Mouse (Mus musculus): Measurements from ENCODE around the gene Rhobtb3. TPM values are rescaled to one million over a fixed set of nuclear protein-coding genes. Genes with fewer than 3 reads are reported as not detected.
"Not testable (repeated sequence)": the region's sequence is repeated elsewhere in the genome, so short reads cannot be mapped to it uniquely, and the experiment has no call there.

Gene Rhobtb3
- polyA plus RNA-seq, 1 experiment = 11.0 TPM

GRCm38 (mm10) chr13:75907133-75907532, 36.6 kb downstream of the Rhobtb3 start:
- 69% methylated on average over 5 of the region's 5 CpGs for WGBS
- no peaks in the 10 kb centered on the region for H3K4me1 ChIP-seq (ENCODE audit: control insufficient read depth, insufficient read depth, low read length)
- H3K27ac ChIP-seq (ENCODE audit: control insufficient read depth, insufficient read depth, low read depth, low read length, poor library complexity) = no peak overlapping the region
- TF ChIP-seq CTCF (IDR thresholded peaks at IDR 0.05; ENCODE audit: control insufficient read depth, insufficient read depth, low read length) (no peak), POLR2A (IDR thresholded peaks at IDR 0.05; ENCODE audit: borderline replicate concordance, control insufficient read depth, low read depth, low read length) (no peak)
- no peak overlapping the region for H3K4me3 ChIP-seq (replicated peaks; ENCODE audit: control insufficient read depth, low read depth, low read length)

GRCm38 (mm10) chr13:75904660-75905059, 39.1 kb downstream of the Rhobtb3 start:
- WGBS = 81% methylated on average over 5 of the region's 5 CpGs
- TF ChIP-seq POLR2A (IDR thresholded peaks at IDR 0.05; ENCODE audit: borderline replicate concordance, control insufficient read depth, low read depth, low read length) = no peak
- no peak for TF ChIP-seq CTCF (IDR thresholded peaks at IDR 0.05; ENCODE audit: control insufficient read depth, insufficient read depth, low read length)

GRCm38 (mm10) chr13:75900928-75901327, 42.8 kb downstream of the Rhobtb3 start:
- H3K27ac ChIP-seq (ENCODE audit: control insufficient read depth, insufficient read depth, low read depth, low read length, poor library complexity); H3K4me3 ChIP-seq (replicated peaks; ENCODE audit: control insufficient read depth, low read depth, low read length); H3K4me1 ChIP-seq (ENCODE audit: control insufficient read depth, insufficient read depth, low read length): not testable (repeated sequence)
- WGBS = 83% methylated on average over 1 of the region's 1 CpGs

More at GRCm38 (mm10) chr13:75904660-75905059, 39.1 kb downstream of the Rhobtb3 start:
- H3K27ac ChIP-seq (ENCODE audit: control insufficient read depth, insufficient read depth, low read depth, low read length, poor library complexity) = no peak overlapping the region
- no peaks in the 10 kb centered on the region for H3K4me1 ChIP-seq (ENCODE audit: control insufficient read depth, insufficient read depth, low read length)
- H3K4me3 ChIP-seq (replicated peaks; ENCODE audit: control insufficient read depth, low read depth, low read length) = no peak overlapping the region

- Histone ChIP-seq H3K27ac (ENCODE audit: control insufficient read depth, insufficient read depth, low read depth, low read length, poor library complexity) (no peak overlapping the region), H3K4me1 (ENCODE audit: control insufficient read depth, insufficient read depth, low read length) (no peaks in the 10 kb centered on the region; the same call in none of the 2 replicates), H3K4me3 (replicated peaks; ENCODE audit: control insufficient read depth, low read depth, low read length) (no peak overlapping the region)
- TF ChIP-seq POLR2A (IDR thresholded peaks at IDR 0.05; ENCODE audit: borderline replicate concordance, control insufficient read depth, low read depth, low read length) (no peak), CTCF (IDR thresholded peaks at IDR 0.05; ENCODE audit: control insufficient read depth, insufficient read depth, low read length) (no peak)
- 5% methylated on average over 6 of the region's 6 CpGs for WGBS
These were observed 50.8 kb downstream of the Rhobtb3 start for GRCm38 (mm10) chr13:75892876-75893275.

- 36% methylated on average over 3 of the region's 3 CpGs for WGBS
- Histone ChIP-seq H3K4me3 (replicated peaks; ENCODE audit: control insufficient read depth, low read depth, low read length) (no peak overlapping the region), H3K27ac (ENCODE audit: control insufficient read depth, insufficient read depth, low read depth, low read length, poor library complexity) (no peak overlapping the region), H3K4me1 (ENCODE audit: control insufficient read depth, insufficient read depth, low read length) (no peaks in the 10 kb centered on the region; the same call in none of the 2 replicates)
- TF ChIP-seq CTCF (IDR thresholded peaks at IDR 0.05; ENCODE audit: control insufficient read depth, insufficient read depth, low read length) (no peak), POLR2A (IDR thresholded peaks at IDR 0.05; ENCODE audit: borderline replicate concordance, control insufficient read depth, low read depth, low read length) (no peak)
These were observed 51.4 kb downstream of the Rhobtb3 start for GRCm38 (mm10) chr13:75892291-75892690.

- H3K4me3 ChIP-seq (replicated peaks; ENCODE audit: control insufficient read depth, low read depth, low read length) = no peak overlapping the region
- WGBS = 57% methylated on average over 4 of the region's 4 CpGs
- no peak for TF ChIP-seq POLR2A (IDR thresholded peaks at IDR 0.05; ENCODE audit: borderline replicate concordance, control insufficient read depth, low read depth, low read length)
- no peak for TF ChIP-seq CTCF (IDR thresholded peaks at IDR 0.05; ENCODE audit: control insufficient read depth, insufficient read depth, low read length)
- H3K27ac ChIP-seq (ENCODE audit: control insufficient read depth, insufficient read depth, low read depth, low read length, poor library complexity) = no peak overlapping the region
- no peaks in the 10 kb centered on the region; the same call in none of the 2 replicates for H3K4me1 ChIP-seq (ENCODE audit: control insufficient read depth, insufficient read depth, low read length)
These were observed 51.9 kb downstream of the Rhobtb3 start for GRCm38 (mm10) chr13:75891868-75892267.

- TF ChIP-seq POLR2A (IDR thresholded peaks at IDR 0.05; ENCODE audit: borderline replicate concordance, control insufficient read depth, low read depth, low read length) (no peak), CTCF (IDR thresholded peaks at IDR 0.05; ENCODE audit: control insufficient read depth, insufficient read depth, low read length) (no peak)
- H3K4me3 ChIP-seq (replicated peaks; ENCODE audit: control insufficient read depth, low read depth, low read length) = no peak overlapping the region
- no peaks in the 10 kb centered on the region for H3K4me1 ChIP-seq (ENCODE audit: control insufficient read depth, insufficient read depth, low read length)
- 68% methylated on average over 3 of the region's 3 CpGs for WGBS
- H3K27ac ChIP-seq (ENCODE audit: control insufficient read depth, insufficient read depth, low read depth, low read length, poor library complexity) = no peak overlapping the region
These were observed 59.9 kb downstream of the Rhobtb3 start for GRCm38 (mm10) chr13:75883792-75884191.

- TF ChIP-seq CTCF (IDR thresholded peaks at IDR 0.05; ENCODE audit: control insufficient read depth, insufficient read depth, low read length) (no peak), POLR2A (IDR thresholded peaks at IDR 0.05; ENCODE audit: borderline replicate concordance, control insufficient read depth, low read depth, low read length) (no peak)
- WGBS = 80% methylated on average over 2 of the region's 2 CpGs
- Histone ChIP-seq H3K4me3 (replicated peaks; ENCODE audit: control insufficient read depth, low read depth, low read length) (no peak overlapping the region), H3K27ac (ENCODE audit: control insufficient read depth, insufficient read depth, low read depth, low read length, poor library complexity) (no peak overlapping the region), H3K4me1 (ENCODE audit: control insufficient read depth, insufficient read depth, low read length) (no peaks in the 10 kb centered on the region)
These were observed 63.2 kb downstream of the Rhobtb3 start for GRCm38 (mm10) chr13:75880501-75880900.

GRCm38 (mm10) chr13:75879756-75880155, 64.0 kb downstream of the Rhobtb3 start:
- no peak overlapping the region for H3K27ac ChIP-seq (ENCODE audit: control insufficient read depth, insufficient read depth, low read depth, low read length, poor library complexity)
- TF ChIP-seq CTCF (IDR thresholded peaks at IDR 0.05; ENCODE audit: control insufficient read depth, insufficient read depth, low read length) (no peak), POLR2A (IDR thresholded peaks at IDR 0.05; ENCODE audit: borderline replicate concordance, control insufficient read depth, low read depth, low read length) (no peak)
- no peak overlapping the region for H3K4me3 ChIP-seq (replicated peaks; ENCODE audit: control insufficient read depth, low read depth, low read length)
- 81% methylated on average over 3 of the region's 3 CpGs for WGBS
- no peaks in the 10 kb centered on the region for H3K4me1 ChIP-seq (ENCODE audit: control insufficient read depth, insufficient read depth, low read length)
